ENCODE assay signal across 8 mouse cellular contexts in genomic region chr3:94787122-94787780, GRCm38 (mm10). TPM values are rescaled to one million over a fixed set of nuclear protein-coding genes. Genes with fewer than 3 reads are reported as not detected.
DNase-seq lines count a peak whose midpoint lies in the region; ATAC-seq and TF ChIP-seq lines count a peak whose summit lies in the region.

No protein-coding gene starts in this region.

- intact Hi-C loops in heart, adult 2 months (cut with DNase I) = no loop called here
- intact Hi-C loops in heart, postnatal 10 days (cut with DNase I) = no loop called here

- TF ChIP-seq POLR2A in heart, adult 2 months (IDR thresholded peaks at IDR 0.05; ENCODE audit: insufficient read depth, low read depth, low read length) = no peak
- 0 out of 2 replicates have a peak, but pooled peaks have one; percentile 20 for TF ChIP-seq POLR2A in small intestine, adult 2 months (IDR thresholded peaks at IDR 0.05; ENCODE audit: low read depth, low read length)

- H3K79me2 ChIP-seq in heart, adult 2 months (replicated peaks; ENCODE audit: control insufficient read depth, insufficient read depth, low read length) = no peaks in the 10 kb centered on the region

- peak overlapping the region; percentile 73 for H3K4me2 ChIP-seq in hindbrain, embryonic 14.5 days (replicated peaks)
- H3K4me2 ChIP-seq in liver, embryonic 15.5 days = peak overlapping the region; percentile 81

- WGBS in heart, adult 2 months = 10% methylated on average over 10 of the region's 11 CpGs
- 2% methylated on average over 10 of the region's 11 CpGs for WGBS in hindbrain, embryonic 14.5 days
- 10% methylated on average over 11 of the region's 11 CpGs for whole genome bisulfite sequencing in liver, embryonic 15.5 days (ENCODE audit: insufficient replicate concordance)
- 3% methylated on average over 10 of the region's 11 CpGs for WGBS in small intestine, adult 2 months

- peaks cover 1% of the 10 kb centered on the region; the same call in 1 of the 2 replicates for H3K4me1 ChIP-seq in heart, adult 2 months (ENCODE audit: control insufficient read depth, insufficient read depth, low read length)
- H3K4me1 ChIP-seq in hindbrain, embryonic 14.5 days (replicated peaks; ENCODE audit: control insufficient read depth, insufficient read depth, low read length) = peaks cover 17% of the 10 kb centered on the region; the same call in 1 of the 2 replicates
- peaks cover 14% of the 10 kb centered on the region for H3K4me1 ChIP-seq in liver, embryonic 15.5 days (replicated peaks)
- H3K4me1 ChIP-seq in small intestine, adult 2 months (ENCODE audit: control insufficient read depth, insufficient read depth, insufficient read length, low read length) = peaks cover 3% of the 10 kb centered on the region

- TF ChIP-seq CTCF in heart, adult 2 months (IDR thresholded peaks at IDR 0.05) = no peak
- no peak for TF ChIP-seq CTCF in small intestine, adult 2 months (IDR thresholded peaks at IDR 0.05; ENCODE audit: extremely low read depth, insufficient read length, insufficient replicate concordance, low read depth, low read length)

- DNase-seq in heart, adult 2 months = no peak
- no peak for DNase-seq in heart, postnatal 10 days
- peak; percentile 29 for DNase-seq in cerebellum, adult 8-10 months
- peak; percentile 56 for DNase-seq in hindbrain, embryonic 14.5 days (ENCODE audit: low spot score)
- DNase-seq in ovary, adult 18-20 months (ENCODE audit: low spot score) = no peak
- no peak for DNase-seq in layer of hippocampus, postnatal 36 days

- H3K9ac ChIP-seq in heart, adult 2 months (ENCODE audit: low read depth, low read length) = no peak overlapping the region
- H3K9ac ChIP-seq in hindbrain, embryonic 14.5 days = peak overlapping the region; percentile 83
- H3K9ac ChIP-seq in liver, embryonic 15.5 days = no peak overlapping the region

- H3K9me3 ChIP-seq in hindbrain, embryonic 14.5 days (ENCODE audit: control insufficient read depth, low read length) = no peaks in the 10 kb centered on the region
- no peaks in the 10 kb centered on the region for H3K9me3 ChIP-seq in liver, embryonic 15.5 days (replicated peaks)

- no peak overlapping the region for H3K27ac ChIP-seq in heart, adult 2 months
- H3K27ac ChIP-seq in hindbrain, embryonic 14.5 days = peak overlapping the region; percentile 92
- no peak overlapping the region for H3K27ac ChIP-seq in liver, embryonic 15.5 days (replicated peaks)
- H3K27ac ChIP-seq in small intestine, adult 2 months (ENCODE audit: insufficient read depth, low read depth, low read length) = peak overlapping the region; percentile 90

- no peak for TF ChIP-seq EP300 in heart, adult 2 months (IDR thresholded peaks at IDR 0.05; ENCODE audit: insufficient read depth, low read depth, low read length)

- no peaks in the 10 kb centered on the region for H3K36me3 ChIP-seq in heart, adult 2 months (ENCODE audit: control insufficient read depth, insufficient read depth, low read length)
- H3K36me3 ChIP-seq in hindbrain, embryonic 14.5 days (replicated peaks; ENCODE audit: control insufficient read depth, insufficient read depth) = no peaks in the 10 kb centered on the region
- H3K36me3 ChIP-seq in liver, embryonic 15.5 days (replicated peaks) = no peaks in the 10 kb centered on the region
- no peaks in the 10 kb centered on the region for H3K36me3 ChIP-seq in small intestine, adult 2 months (ENCODE audit: control insufficient read depth, insufficient read depth, low read length)

- no peak for ATAC-seq in hindbrain, embryonic 14.5 days (ENCODE audit: low FRiP score)
- no peak for ATAC-seq in liver, embryonic 15.5 days (ENCODE audit: insufficient read depth)

- H3K27me3 ChIP-seq in heart, adult 2 months (ENCODE audit: control insufficient read depth, insufficient read depth, low read length) = peaks cover 1% of the 10 kb centered on the region; the same call in 1 of the 2 replicates
- H3K27me3 ChIP-seq in hindbrain, embryonic 14.5 days (ENCODE audit: control insufficient read depth, insufficient read depth, low read length) = no peaks in the 10 kb centered on the region
- H3K27me3 ChIP-seq in liver, embryonic 15.5 days = peaks cover 56% of the 10 kb centered on the region
- H3K27me3 ChIP-seq in small intestine, adult 2 months (ENCODE audit: control insufficient read depth, insufficient read depth, low read length) = no peaks in the 10 kb centered on the region

- peak overlapping the region; percentile 68 for H3K4me3 ChIP-seq in heart, adult 2 months
- H3K4me3 ChIP-seq in hindbrain, embryonic 14.5 days (replicated peaks; ENCODE audit: low read length) = peak overlapping the region; percentile 50
- H3K4me3 ChIP-seq in liver, embryonic 15.5 days (replicated peaks) = peak overlapping the region; percentile 57
- H3K4me3 ChIP-seq in small intestine, adult 2 months (ENCODE audit: low read depth, low read length) = peak overlapping the region; percentile 19; the same call in 1 of the 2 replicates

RNA-seq across cellular contexts. Expression of gene Cgn, which starts 1.0 kb away (rescaled TPM):
- under 1 TPM; 0.25 to 0.50 TPM for total RNA-seq in heart, adult 2 months (2021)
- polyA plus RNA-seq in heart, adult 2 months (2012; rRNA removed) = 0.26 and 0.43 TPM in 2 replicates
- total RNA-seq in heart, postnatal 10 days (2021) = under 1 TPM; 0.52 to 0.69 TPM
- 8.8 and 9.8 TPM in 2 replicates for polyA plus RNA-seq in hindbrain, embryonic 14.5 days (2014; fragmentation: Nextera tagmentation; extraction: Ambion mirVana)
- 11.2 and 14.1 TPM in 2 replicates for polyA plus RNA-seq in liver, embryonic 15.5 days (2015; fragmentation: Nextera tagmentation; extraction: Ambion mirVana)
- polyA plus RNA-seq in small intestine, adult 2 months (2012; rRNA removed) = 12.6 and 31.3 TPM in 2 replicates
- total RNA-seq in layer of hippocampus, postnatal 36 days (2021) = 1 to 10 TPM; 3.2 to 3.6 TPM

RNA-seq across cellular contexts. Expression of gene Pogz, which starts 50.1 kb away (rescaled TPM):
- 10 to 100 TPM; 17.3 TPM for total RNA-seq in heart, adult 2 months (2021)
- 13.7 and 16.4 TPM in 2 replicates for polyA plus RNA-seq in heart, adult 2 months (2012; rRNA removed)
- 10 to 100 TPM; 27.5 to 29.2 TPM for total RNA-seq in heart, postnatal 10 days (2021)
- 23.8 and 24.1 TPM in 2 replicates for polyA plus RNA-seq in hindbrain, embryonic 14.5 days (2014; fragmentation: Nextera tagmentation; extraction: Ambion mirVana)
- polyA plus RNA-seq in liver, embryonic 15.5 days (2015; fragmentation: Nextera tagmentation; extraction: Ambion mirVana) = 2.9 and 3.3 TPM in 2 replicates
- polyA plus RNA-seq in small intestine, adult 2 months (2012; rRNA removed) = 6.1 and 8.0 TPM in 2 replicates
- 10 to 100 TPM; 54.4 to 62.5 TPM for total RNA-seq in layer of hippocampus, postnatal 36 days (2021)

Comparison
In these comparisons a context has a peak if more than half of its experiments do, and no peak if none do; other contexts are left out.
1. DNase-seq: peak in cerebellum, adult 8-10 months (single experiment) and hindbrain, embryonic 14.5 days (single experiment); none in heart, adult 2 months (0 of 2), heart, postnatal 10 days (0 of 2), ovary, adult 18-20 months (single experiment) and layer of hippocampus, postnatal 36 days (0 of 2).
2. H3K27ac ChIP-seq: peak in hindbrain, embryonic 14.5 days (single experiment) and small intestine, adult 2 months (single experiment); none in heart, adult 2 months (single experiment) and liver, embryonic 15.5 days (single experiment).
3. Peak in every context shown above with its lines, with median percentiles within 50 percentile points of each other: H3K4me3 ChIP-seq.